Mouse (Mus musculus) embryonic facial prominence, embryonic 13.5 days (tissue): ENCODE measurements around the gene Ifi27. TPM values are rescaled to one million over a fixed set of nuclear protein-coding genes. Genes with fewer than 3 reads are reported as not detected.
"Not testable (repeated sequence)": the region's sequence is repeated elsewhere in the genome, so short reads cannot be mapped to it uniquely, and the experiment has no call there.

Experiments used
- ATAC-seq: fragments of 200-750 bp; cut with Nextera tagmentation; 2 replicates; pipeline ENCODE4 v1.8.0; 2017; ENCODE audit warnings: low read depth; ENCODE audit not compliant: insufficient number of reproducible peaks, insufficient read depth, low FRiP score, low TSS enrichment
- H3K27ac ChIP-seq: fragments of 300-500 bp; sonication (generic); 2 replicates; pipeline ENCODE4 v1.5.1; 2015; ENCODE audit warnings: moderate library complexity, mild to moderate bottlenecking, inconsistent platforms
- H3K27me3 ChIP-seq: fragments of 300-500 bp; sonication (generic); 2 replicates; pipeline ENCODE4 v1.6.1; 2015; ENCODE audit warnings: mild to moderate bottlenecking, inconsistent platforms
- H3K36me3 ChIP-seq: fragments of 300-500 bp; sonication (generic); 2 replicates; pipeline ENCODE4 v1.6.1; 2015; ENCODE audit warnings: mild to moderate bottlenecking, inconsistent platforms
- H3K4me1 ChIP-seq: fragments of 300-500 bp; sonication (generic); 2 replicates; pipeline ENCODE4 v1.6.1; 2015; ENCODE audit warnings: inconsistent platforms
- H3K4me2 ChIP-seq: fragments of 300-500 bp; sonication (generic); 2 replicates; pipeline ENCODE4 v1.6.1; 2015; ENCODE audit warnings: moderate library complexity, mild to moderate bottlenecking, inconsistent platforms
- H3K4me3 ChIP-seq: fragments of 300-500 bp; sonication (generic); 2 replicates; pipeline ENCODE4 v1.5.1; 2015; ENCODE audit warnings: mild to moderate bottlenecking, inconsistent platforms
- H3K9ac ChIP-seq: fragments of 300-500 bp; sonication (generic); 2 replicates; pipeline ENCODE4 v1.6.1; 2015; ENCODE audit warnings: mild to moderate bottlenecking, inconsistent platforms
- H3K9me3 ChIP-seq: fragments of 300-500 bp; sonication (generic); 2 replicates; pipeline ENCODE4 v1.6.1; 2016; ENCODE audit warnings: inconsistent platforms
- WGBS: fragments of 180-500 bp; shearing (Covaris S2); methylation state at CpG from one replicate; pipeline ENCODE4 v1.1.7; 2015; ENCODE audit warnings: mixed read lengths; 5-methylcytosine and 5-hydroxymethylcytosine counted together
- polyA plus RNA-seq: library from polyadenylated mRNA; unstranded; fragments of >200 nt; fragmentation: Nextera tagmentation; extraction: Ambion mirVana; gene quantifications from 2 replicates; pipeline ENCODE4 v1.2.1, GENCODE M21; 2015

Ifi27 gene
- polyA plus RNA-seq, 1 experiment from 2014 or later = 37.9 TPM

- H3K9ac ChIP-seq = no peak overlapping the region
- no peaks in the 10 kb centered on the region for H3K4me1 ChIP-seq
- H3K4me2 ChIP-seq = no peak overlapping the region
- no peaks in the 10 kb centered on the region for H3K36me3 ChIP-seq
- no peaks in the 10 kb centered on the region for H3K27me3 ChIP-seq
- ATAC-seq = no peak
- WGBS = 54% methylated on average over 2 of the region's 2 CpGs
- no peaks in the 10 kb centered on the region for H3K9me3 ChIP-seq
- no peak overlapping the region for H3K4me3 ChIP-seq
- H3K27ac ChIP-seq = no peak overlapping the region
Measured at GRCm38 (mm10) chr12:103474481-103474880, 40.5 kb downstream of the Ifi27 start.

- H3K9ac ChIP-seq = no peak overlapping the region
- H3K4me3 ChIP-seq = no peak overlapping the region
- no peak for ATAC-seq
- no peak overlapping the region for H3K27ac ChIP-seq
- no peaks in the 10 kb centered on the region for H3K4me1 ChIP-seq
- no peaks in the 10 kb centered on the region for H3K9me3 ChIP-seq
- H3K4me2 ChIP-seq = no peak overlapping the region
- no peaks in the 10 kb centered on the region for H3K36me3 ChIP-seq
- WGBS = 74% methylated on average over 1 of the region's 1 CpGs
- H3K27me3 ChIP-seq = no peaks in the 10 kb centered on the region
Measured at GRCm38 (mm10) chr12:103476779-103477389, 42.9 kb downstream of the Ifi27 start.

DNA sequence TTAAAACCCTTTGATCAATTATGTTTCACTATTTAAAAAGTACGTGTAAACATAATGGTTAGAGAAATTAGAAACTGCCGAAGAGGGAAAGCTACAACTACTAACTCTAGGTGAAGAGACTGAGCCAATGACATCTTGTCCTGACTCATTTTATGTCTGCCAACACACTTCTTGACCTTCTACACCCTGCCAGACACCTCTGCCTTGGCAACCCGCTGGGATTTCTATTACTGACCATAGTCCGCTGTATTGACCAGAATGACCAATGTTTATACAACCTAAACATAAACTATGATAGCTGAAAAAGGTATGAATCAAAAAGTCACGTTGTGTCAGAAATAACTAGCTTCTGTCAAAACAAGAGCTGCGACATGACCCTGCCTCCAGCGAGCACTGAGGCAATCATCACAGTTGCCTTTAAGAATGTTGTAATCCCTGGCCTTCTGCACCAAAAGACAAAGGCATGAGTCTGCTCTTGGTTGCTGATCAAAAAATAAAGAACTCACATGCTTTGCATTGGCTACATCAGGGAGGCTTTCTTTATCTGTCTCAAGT, 43.5 kb downstream of the Ifi27 start:
- ATAC-seq = no peak
- Histone ChIP-seq H3K4me1 (no peaks in the 10 kb centered on the region), H3K9ac (no peak overlapping the region), H3K36me3 (no peaks in the 10 kb centered on the region), H3K27me3 (no peaks in the 10 kb centered on the region), H3K4me3 (no peak overlapping the region), H3K9me3 (no peaks in the 10 kb centered on the region), H3K27ac (no peak overlapping the region), H3K4me2 (no peak overlapping the region)
- WGBS = 71% methylated on average over 7 of the region's 7 CpGs

GRCm38 (mm10) chr12:103481671-103482070, 47.7 kb downstream of the Ifi27 start:
- WGBS = 77% methylated on average over 5 of the region's 5 CpGs
- Histone ChIP-seq H3K27ac (no peak overlapping the region), H3K4me2 (no peak overlapping the region)

DNA sequence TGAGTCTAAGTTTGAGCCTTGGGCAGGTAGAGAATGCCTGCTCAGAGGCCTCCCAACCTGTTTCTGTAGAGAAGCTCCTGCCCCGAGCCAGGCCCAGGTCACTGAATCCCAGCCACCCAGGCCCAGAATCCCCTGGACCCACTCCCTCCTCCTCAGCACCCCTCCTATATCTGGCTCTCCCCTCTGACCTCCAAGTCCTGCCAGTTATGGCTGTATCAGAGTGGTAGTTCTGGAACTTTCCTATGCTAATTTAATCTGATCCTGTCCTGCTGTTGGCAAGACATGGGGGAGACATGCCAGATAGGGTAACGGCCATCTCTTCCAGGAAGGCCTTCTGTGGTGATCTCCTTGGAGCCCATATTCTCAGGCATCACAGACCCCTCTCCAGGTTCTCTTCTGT, 48.8 kb downstream of the Ifi27 start:
- Histone ChIP-seq H3K4me3 (no peak overlapping the region), H3K36me3 (no peaks in the 10 kb centered on the region), H3K4me2 (no peak overlapping the region), H3K27ac (no peak overlapping the region), H3K4me1 (no peaks in the 10 kb centered on the region), H3K9ac (no peak overlapping the region), H3K27me3 (no peaks in the 10 kb centered on the region), H3K9me3 (no peaks in the 10 kb centered on the region)
- 75% methylated on average over 2 of the region's 2 CpGs for WGBS
- ATAC-seq = no peak

More at GRCm38 (mm10) chr12:103481671-103482070, 47.7 kb downstream of the Ifi27 start:
- Histone ChIP-seq H3K9ac (no peak overlapping the region), H3K4me3 (no peak overlapping the region), H3K27me3 (no peaks in the 10 kb centered on the region), H3K4me1 (no peaks in the 10 kb centered on the region), H3K9me3 (no peaks in the 10 kb centered on the region), H3K36me3 (no peaks in the 10 kb centered on the region)
- ATAC-seq = no peak

GRCm38 (mm10) chr12:103484200-103484972, 50.4 kb downstream of the Ifi27 start:
- H3K4me3 ChIP-seq, H3K27me3 ChIP-seq, ATAC-seq, H3K27ac ChIP-seq, H3K4me1 ChIP-seq, H3K9me3 ChIP-seq, H3K9ac ChIP-seq, H3K36me3 ChIP-seq, H3K4me2 ChIP-seq: not testable (repeated sequence)
- WGBS = 63% methylated on average over 9 of the region's 9 CpGs

- H3K36me3 ChIP-seq = no peaks in the 10 kb centered on the region
- no peak overlapping the region for H3K4me2 ChIP-seq
- no peaks in the 10 kb centered on the region for H3K9me3 ChIP-seq
- H3K4me1 ChIP-seq = 0 out of 2 replicates have a peak, but pooled peaks cover 4% of the 10 kb centered on the region
- no peak overlapping the region for H3K27ac ChIP-seq
- H3K9ac ChIP-seq = no peak overlapping the region
- no peak overlapping the region for H3K4me3 ChIP-seq
- 96% methylated on average over 1 of the region's 1 CpGs for WGBS
- H3K27me3 ChIP-seq = no peaks in the 10 kb centered on the region
- no peak for ATAC-seq
Measured at GRCm38 (mm10) chr12:103486726-103487125, 52.7 kb downstream of the Ifi27 start.

DNA sequence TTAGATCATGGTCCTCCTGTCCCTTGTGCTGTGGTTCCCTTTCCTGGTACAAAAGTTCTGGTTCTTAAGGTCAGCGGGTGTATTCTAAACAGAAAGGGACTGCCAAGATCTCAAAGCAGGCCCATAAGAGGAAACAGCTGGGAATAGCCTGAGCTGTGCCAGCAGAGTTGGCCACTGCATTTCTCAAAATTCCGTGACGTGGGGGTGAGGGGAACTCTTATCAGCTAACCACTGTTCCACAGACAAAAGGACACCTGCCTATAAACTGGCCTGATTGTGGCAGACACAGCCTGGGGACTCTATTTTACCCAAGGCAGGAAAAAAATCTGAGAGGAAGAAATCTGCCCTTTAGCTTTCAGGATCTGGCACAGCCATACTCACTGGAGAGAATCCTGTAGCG, 53.3 kb downstream of the Ifi27 start:
- Histone ChIP-seq H3K36me3 (no peaks in the 10 kb centered on the region), H3K4me3 (no peak overlapping the region), H3K9ac (no peak overlapping the region), H3K27me3 (no peaks in the 10 kb centered on the region), H3K9me3 (no peaks in the 10 kb centered on the region), H3K27ac (no peak overlapping the region), H3K4me2 (no peak overlapping the region), H3K4me1 (0 out of 2 replicates have a peak, but pooled peaks cover 4% of the 10 kb centered on the region)
- 67% methylated on average over 4 of the region's 4 CpGs for WGBS
- no peak for ATAC-seq

DNA sequence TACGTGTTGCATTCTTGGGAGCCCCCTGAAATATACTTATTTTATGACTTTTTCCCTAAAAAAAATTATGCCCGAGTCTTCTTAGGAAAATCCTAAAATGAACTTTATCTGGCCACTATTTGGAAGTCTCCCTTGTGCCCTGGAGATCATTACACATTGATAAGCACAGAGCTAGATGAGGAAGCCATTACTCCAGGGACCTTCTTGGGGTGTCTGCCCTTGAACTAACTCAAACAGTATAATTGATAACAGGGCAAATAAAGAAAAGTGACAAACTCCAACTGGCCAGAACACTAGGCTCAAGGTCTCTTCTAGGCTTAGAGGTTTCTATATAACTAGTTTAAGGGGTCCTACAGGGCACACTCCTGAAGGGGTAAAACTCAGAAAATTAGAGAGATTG, 53.7 kb downstream of the Ifi27 start:
- no peak overlapping the region for H3K4me2 ChIP-seq
- no peak overlapping the region for H3K4me3 ChIP-seq
- no peak overlapping the region for H3K9ac ChIP-seq
- WGBS = 72% methylated on average over 2 of the region's 2 CpGs
- no peak overlapping the region for H3K27ac ChIP-seq
- no peaks in the 10 kb centered on the region for H3K9me3 ChIP-seq
- H3K27me3 ChIP-seq = no peaks in the 10 kb centered on the region
- H3K4me1 ChIP-seq = 0 out of 2 replicates have a peak, but pooled peaks cover 4% of the 10 kb centered on the region
- no peak for ATAC-seq
- no peaks in the 10 kb centered on the region for H3K36me3 ChIP-seq

Other genes with a start within 250 kb of the Ifi27 start
- gene Prima1, start 192.1 kb upstream of the Ifi27 start, polyA plus RNA-seq = 0.25 and 0.59 TPM in 2 replicates
- gene Fam181a, start 123.2 kb upstream of the Ifi27 start, polyA plus RNA-seq = 0.22 TPM in 1 of 2 replicates, not detected in the other
- gene Asb2, start 78.2 kb upstream of the Ifi27 start, polyA plus RNA-seq = 0.87 and 1.7 TPM in 2 replicates
- 10.7 and 11.4 TPM in 2 replicates for gene Otub2, start 45.5 kb upstream of the Ifi27 start, polyA plus RNA-seq
- 0.45 and 0.63 TPM in 2 replicates for gene 9330161L09Rik, start 26.4 kb upstream of the Ifi27 start, polyA plus RNA-seq
- gene Ddx24, start 8.4 kb upstream of the Ifi27 start, polyA plus RNA-seq = 137 and 142 TPM in 2 replicates
- 5.1 and 6.1 TPM in 2 replicates for gene Ifi27l2a, start 9.5 kb downstream of the Ifi27 start, polyA plus RNA-seq
- gene Ifi27l2b, start 23.0 kb downstream of the Ifi27 start, polyA plus RNA-seq = 0.48 TPM in 1 of 2 replicates, not detected in the other
- gene Ppp4r4, start 98.1 kb downstream of the Ifi27 start, polyA plus RNA-seq = 2.8 and 2.9 TPM in 2 replicates
- gene Serpina10, start 197.2 kb downstream of the Ifi27 start, polyA plus RNA-seq = 0.10 and 0.47 TPM in 2 replicates
- gene Serpina6, start 223.0 kb downstream of the Ifi27 start, polyA plus RNA-seq = 13.0 TPM in 1 of 2 replicates, not detected in the other
- gene Serpina16, start 241.9 kb downstream of the Ifi27 start, polyA plus RNA-seq = not detected in 2 replicates